Mouse (Mus musculus): ENCODE measurements around the gene Prkaca.
A peak's percentile ranks its signal among the peaks of the same experiment; 100 is the strongest.
"Not testable (repeated sequence)": the region's sequence is repeated elsewhere in the genome, so short reads cannot be mapped to it uniquely, and the experiment has no call there.

Prkaca gene

DNA sequence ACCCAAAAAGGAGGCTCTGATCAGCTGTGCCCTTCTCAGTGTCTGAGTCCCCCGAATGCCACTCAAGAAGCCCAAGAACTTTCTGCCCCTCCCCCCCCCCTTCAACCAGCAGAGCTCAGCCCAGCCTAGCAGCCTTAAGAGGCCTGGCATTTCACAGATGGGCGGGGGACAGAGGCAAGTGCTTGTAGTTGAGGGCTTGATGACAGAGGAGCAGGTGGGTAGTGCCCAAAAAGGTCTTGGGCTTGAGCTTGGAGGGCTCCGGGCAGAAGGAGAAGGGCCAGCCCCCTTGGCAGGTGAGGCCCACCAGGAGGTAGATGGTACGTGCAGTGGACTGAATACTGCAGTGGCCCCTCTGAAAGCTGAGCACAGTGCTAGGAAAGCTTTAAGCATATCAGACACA is 1.7 kb downstream of the Prkaca start:
- no peak for DNase-seq (ENCODE audit: low read depth, low spot score)

DNA sequence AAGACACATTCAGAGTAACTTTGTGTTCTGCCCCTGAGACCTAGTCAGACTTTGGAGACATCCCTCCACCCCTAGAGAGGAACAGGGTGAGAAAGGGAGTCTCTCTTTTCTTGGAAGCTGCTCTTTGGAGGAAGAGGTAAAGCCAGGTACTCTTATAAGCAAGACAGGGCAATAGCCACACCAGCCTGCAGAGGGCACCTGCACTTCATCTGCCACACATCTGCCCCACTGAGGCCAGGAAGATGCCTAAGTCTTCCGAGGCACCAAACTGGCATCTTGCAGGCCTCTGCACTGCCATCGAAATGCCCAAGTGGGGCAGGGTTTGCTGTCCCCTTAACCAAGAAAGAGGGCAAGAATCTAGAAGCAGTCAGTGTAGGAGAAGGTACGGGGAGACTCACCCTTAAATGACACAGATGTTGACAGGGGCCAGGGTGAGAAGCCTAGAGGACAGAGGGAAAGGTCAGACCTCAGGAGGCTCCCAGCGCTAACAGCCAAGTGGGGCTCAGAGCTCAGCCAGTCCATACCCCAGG is 3.4 kb downstream of the Prkaca start:
- DNase-seq (ENCODE audit: low read depth, low spot score), result no peak

DNA sequence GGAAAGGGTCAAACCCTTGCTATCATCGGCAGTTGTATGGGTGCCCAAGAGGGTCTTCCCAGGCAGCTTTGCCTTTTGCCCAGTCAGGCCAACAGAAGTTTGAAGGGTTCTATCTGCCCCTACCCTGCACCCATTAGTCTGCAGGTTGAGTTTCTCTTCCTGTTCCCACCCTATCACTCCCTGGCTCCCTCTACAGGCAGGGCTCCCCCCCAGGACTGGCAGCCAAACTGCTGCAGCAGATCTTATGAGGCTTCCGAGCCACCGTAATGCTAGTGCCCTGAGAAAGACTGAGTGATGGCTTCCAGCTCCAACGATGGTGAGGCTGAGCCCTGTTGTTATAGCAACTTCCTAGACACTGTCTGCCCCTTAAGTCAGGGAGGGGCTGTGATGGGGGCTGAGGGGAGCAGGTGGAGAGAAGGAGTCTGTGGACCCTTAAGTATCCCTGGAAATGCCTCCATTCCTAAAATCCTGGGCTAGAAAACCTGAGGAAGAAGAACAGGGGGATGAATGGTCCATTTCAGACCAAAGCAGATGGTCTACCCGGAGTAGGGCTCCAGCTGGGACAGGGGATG is 4.1 kb downstream of the Prkaca start:
- no peak for DNase-seq (ENCODE audit: low read depth, low spot score)

DNA sequence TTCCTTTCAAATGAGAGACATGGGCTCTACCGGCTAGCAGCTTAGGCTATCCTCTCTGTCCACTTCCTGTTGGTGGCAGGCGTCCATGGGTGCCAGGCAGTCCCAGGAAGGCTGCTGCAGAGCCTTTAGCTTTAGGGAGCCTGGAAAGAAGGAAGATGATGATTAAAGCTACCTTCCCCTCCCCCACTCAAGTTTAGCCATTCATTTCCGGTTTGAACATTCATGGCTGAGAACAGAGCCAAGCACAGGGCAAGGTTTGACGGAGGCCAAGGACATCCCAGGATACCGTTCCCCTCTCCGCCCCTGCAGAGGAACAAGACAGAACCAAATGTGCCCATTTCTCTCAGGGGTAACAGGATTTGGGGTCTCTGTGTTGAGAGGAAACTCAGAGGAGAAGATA is 4.9 kb downstream of the Prkaca start:
- DNase-seq (ENCODE audit: low read depth, low spot score), result no peak

DNA sequence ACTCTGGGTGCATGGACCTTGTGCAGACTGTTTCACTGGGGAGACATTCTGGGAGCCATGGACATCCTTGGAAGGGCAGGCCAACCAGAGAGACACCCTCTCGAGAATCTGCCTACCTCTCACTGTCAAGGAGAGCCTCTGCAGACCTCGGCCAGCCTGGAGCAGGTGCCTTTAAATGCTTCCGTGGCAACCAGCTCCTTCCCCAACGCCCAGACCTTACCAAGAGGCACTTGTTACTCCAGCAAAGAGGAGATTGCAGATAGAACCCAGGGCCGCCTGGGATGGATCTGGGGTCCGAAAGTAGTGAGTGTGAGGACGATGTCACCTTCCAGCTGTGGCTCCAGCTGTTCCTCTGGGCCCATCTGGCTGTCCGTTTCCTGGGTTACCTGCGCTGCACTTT is 5.4 kb downstream of the Prkaca start:
- DNase-seq (ENCODE audit: low read depth, low spot score), result no peak

DNA sequence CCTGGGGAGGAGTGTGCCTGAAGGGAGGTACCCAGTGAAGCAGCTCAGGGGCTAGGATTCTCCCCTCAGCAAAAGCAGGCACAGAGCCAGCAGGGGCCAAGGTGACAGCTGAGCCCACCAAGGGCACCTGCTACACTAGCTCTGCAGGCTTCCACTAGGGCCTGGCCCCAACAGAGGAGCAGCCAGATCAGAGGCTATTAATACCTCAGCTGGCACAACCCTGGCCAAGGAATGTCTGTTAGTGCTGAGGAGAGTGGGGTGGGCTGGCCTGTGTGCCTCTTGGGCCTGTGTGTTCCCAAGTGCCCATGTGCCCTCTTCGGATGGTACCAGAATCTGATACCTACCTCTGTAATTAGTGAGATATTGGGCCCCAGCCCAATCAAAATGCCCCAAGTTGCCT is 7.5 kb downstream of the Prkaca start:
- no peak for DNase-seq (ENCODE audit: low read depth, low spot score)

DNA sequence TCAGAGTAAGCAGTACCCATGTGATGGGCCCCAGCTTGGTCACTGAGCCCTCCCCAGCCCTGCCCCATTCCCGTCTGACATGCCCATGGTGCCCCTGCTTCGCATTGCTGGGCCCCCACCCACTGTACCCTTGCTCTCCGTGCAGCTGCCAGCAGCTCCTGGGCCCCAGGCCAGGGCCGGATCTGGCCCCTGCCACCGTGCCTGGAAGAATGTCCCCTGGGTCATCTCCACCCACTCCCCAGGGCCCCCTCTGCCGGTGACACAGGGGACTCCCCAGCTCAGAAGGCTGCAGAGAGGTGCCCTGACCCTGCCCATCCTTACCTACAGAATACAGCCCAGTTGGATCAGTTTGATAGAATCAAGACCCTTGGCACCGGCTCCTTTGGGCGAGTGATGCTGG is 8.1 kb downstream of the Prkaca start:
- no peak for DNase-seq (ENCODE audit: low read depth, low spot score)

DNA sequence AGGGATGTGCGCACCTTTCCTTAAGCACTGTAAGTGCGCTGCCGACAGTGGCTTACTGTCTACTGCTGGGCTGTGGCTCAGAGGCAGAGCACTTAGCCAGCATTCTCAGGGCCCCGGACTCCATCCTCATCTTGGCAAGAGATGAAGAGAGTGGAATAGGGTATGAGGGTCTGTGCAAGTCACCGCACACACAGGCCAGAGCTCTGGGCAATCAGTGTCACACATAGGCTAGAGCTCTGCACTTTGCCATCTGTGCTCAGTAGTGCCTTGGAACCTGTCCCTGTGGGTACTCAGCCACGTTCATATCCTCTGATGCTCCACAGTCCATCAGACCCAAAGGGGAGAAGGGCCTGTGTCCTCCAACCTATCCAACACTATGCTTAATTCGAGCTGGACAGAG is 8.7 kb downstream of the Prkaca start:
- DNase-seq (ENCODE audit: low read depth, low spot score), result no peak

DNA sequence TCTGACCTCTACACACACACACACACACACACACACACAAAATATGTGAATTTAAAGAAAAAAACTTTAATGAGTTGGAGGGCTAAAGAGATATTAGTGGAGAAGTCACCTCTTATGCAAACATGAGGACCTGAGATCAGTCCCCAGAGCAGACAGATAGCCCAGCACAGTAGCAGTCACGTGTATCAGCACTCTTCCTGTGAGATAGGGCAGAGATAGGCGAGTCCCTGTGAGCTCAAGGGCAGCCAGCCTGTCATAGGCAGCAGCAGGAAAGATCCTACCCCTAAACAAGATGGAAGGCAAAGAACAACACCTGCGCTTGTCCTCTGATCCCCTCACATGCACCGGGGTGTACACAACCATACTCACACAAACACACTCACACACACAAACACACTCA is 9.7 kb downstream of the Prkaca start:
- no peak for DNase-seq (ENCODE audit: low read depth, low spot score)

DNA sequence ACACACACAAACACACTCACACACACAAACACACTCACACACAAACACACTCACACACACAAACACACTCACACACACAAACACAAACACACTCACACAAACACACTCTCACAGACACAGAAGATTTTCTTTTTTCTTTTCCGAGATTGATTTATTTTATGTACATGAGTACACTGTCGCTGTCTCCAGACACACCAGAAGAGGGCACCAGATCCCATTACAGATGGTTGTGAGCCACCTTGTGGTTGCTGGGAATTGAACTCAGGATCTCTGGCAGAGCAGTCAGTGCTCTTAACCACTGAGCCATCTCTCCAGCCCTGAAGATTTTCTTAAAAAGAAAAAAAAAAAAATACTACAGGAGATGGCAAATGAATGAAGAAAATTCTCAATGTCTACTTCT is 10.4 kb downstream of the Prkaca start:
- DNase-seq (ENCODE audit: low read depth, low spot score), result not testable (repeated sequence)

DNA sequence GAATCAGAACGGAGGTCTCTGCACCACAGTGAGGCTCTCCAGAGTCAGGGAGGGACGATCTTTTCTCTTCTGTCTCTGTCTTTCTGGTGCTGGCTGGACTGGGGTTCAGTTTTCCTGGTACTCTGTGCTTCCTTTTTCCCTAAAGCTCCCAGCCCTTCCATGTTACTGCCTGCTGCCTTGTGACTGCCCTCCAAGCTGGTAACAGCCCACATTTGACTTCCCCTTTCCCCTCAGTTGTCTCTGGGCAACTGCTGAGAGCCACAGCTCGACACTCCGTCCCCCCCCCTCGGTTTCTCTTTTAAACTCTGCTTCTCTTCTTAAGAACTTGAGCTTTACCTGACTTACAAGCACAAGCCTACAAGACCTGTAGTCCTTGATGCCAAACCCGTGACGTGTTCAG is 16.4 kb downstream of the Prkaca start:
- no peak for DNase-seq (ENCODE audit: low read depth, low spot score)

DNA sequence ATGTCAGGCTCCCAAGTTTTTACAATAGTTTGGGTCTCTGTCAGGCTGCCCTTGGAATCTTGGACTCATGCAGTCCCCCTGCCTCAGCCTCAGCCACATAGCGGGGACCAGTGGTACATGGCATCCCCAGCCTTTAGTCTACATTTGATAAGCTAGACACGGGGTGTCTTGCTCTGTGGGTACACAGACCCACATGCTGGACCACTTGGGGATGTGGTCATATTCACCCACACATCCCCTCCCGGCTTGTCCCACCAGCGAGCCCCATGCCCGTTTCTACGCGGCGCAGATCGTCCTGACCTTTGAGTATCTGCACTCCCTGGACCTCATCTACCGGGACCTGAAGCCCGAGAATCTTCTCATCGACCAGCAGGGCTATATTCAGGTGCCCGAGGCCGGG is 17.4 kb downstream of the Prkaca start:
- DNase-seq (ENCODE audit: low read depth, low spot score), result no peak

DNA sequence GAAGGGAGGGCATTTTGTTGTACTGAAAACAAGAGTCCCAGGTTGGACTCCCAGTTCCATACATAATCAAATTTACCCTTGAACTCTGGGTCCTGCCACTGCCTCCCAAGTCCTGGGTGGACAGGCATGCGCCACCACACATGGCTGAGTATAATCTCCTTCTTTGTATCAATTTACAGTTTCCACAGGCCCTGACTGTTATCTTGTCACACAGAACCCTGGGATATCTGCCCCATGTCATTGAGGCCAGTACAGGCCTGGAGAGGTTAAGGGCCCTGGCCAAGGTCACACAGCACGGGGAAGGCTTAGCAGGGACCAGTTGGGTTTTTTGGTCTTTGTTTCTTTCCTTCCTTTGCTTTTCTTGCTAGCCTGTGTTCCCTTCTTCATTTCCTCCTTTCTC is 19.7 kb downstream of the Prkaca start:
- DNase-seq (ENCODE audit: low read depth, low spot score), result no peak

DNA sequence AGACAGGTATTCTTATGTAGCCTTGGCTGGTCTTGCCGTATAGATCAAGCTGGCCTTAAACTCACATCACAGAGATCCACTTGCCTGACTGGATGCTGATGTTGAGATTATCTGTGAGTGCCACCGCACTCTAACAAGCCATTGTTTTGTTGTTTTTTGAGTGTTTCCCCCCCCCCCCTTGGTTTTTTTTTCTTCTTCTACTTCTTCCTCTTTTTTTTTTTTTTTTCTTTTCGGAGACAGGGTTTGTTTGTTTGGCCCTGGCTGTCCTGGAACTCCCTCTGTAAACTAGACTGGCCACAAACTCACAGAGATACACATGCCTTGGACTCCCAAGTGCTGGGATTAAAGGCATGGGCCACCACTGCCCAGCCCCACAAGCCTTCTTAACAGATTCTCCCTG is 21.2 kb downstream of the Prkaca start:
- no peak for DNase-seq (ENCODE audit: low read depth, low spot score)

DNA sequence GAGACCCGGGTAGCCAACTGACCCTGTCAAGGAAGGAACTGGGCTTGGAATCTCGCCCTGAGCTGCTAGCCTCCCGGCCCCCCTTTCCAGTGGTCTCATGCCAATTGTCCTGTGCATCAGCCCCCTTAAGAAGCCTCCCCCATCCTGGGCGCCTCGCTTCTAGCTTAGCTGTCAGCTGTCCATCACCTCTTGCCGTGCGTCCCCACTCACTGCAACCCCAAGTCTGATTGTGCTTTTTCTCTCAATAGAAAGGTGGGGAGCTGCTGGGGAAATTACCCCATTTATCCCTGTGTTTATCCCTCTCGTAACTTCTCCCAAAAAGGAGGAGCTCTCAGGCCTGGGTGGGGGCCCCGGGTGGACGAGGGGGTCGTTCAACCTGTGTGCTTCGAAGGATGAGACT is 23.2 kb downstream of the Prkaca start:
- DNase-seq (ENCODE audit: low read depth, low spot score), result no peak

DNA sequence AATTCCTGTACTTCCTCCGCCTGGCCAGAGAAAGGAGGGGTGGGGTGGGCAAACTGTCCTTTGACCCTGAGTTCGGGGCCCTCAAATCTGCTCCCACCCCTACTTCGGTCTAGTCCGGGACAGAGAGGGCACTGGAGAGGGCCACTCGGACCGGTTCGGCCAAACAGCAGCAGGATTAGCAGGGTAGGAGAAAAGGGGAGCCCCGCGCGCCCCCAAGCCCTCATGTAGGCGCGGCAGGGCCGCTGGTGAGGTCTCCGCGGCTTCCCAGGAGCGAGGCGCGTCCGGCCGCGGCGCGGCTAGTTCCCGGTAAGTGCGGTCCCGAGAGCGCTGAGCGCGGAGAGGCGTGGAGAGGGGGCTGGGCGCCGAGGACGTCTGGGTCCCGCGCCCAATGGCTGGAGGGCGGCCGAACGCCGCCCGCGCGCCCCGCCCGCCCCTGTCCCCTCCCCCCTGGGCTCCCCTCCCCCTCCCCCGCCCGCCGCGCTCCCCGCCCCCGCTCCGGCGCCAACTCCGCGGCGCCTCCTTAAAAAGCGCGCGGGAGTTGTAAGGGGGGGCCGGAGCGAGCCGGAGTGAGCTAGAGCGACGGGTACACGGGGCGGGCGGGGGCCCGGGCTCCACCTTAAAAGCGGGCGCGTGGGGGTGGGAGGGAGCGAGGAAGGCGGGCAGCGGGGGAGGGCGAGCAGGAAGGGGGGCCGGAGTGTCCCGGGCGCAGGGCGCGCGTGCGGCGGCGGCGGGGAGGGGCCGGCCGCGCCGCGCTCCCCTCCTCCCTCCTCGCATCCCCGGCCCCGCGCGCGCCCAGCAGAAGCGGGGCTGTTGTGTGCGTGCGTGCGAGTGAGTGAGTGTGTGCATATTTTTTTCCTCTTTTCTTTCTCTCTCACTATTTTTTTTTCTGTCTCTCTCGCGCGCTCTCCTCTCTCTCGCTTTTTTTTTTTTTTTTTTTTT is 24.0 kb downstream of the Prkaca start:
- peak; percentile 89 for DNase-seq (ENCODE audit: low read depth, low spot score)

DNA sequence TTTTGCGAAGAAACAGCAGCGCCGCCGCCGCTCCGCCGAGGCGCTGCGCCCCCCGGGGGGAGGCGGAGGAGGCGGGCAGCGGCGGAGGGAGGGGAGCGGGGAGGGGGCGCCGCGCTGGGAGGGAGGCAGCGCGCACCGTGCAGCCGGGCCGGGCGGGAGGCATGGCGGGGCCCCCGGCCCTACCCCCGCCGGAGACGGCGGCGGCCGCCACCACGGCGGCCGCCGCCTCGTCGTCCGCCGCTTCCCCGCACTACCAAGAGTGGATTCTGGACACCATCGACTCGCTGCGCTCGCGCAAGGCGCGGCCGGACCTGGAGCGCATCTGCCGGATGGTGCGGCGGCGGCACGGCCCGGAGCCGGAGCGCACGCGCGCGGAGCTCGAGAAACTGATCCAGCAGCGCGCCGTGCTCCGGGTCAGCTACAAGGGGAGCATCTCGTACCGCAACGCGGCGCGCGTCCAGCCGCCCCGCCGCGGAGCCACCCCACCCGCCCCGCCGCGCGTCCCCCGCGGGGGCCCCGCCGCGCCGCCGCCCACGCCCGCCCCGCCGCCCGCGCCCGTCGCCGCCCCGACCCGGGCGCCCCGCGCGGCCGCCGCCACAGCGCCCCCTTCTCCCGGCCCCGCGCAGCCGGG is 24.8 kb downstream of the Prkaca start, which contains the start of gene Samd1:
TSS of gene Samd1 (plus strand) at position 162 of the 631 bp plus-strand sequence.
- peak; percentile 79 for DNase-seq (ENCODE audit: low read depth, low spot score)

DNA sequence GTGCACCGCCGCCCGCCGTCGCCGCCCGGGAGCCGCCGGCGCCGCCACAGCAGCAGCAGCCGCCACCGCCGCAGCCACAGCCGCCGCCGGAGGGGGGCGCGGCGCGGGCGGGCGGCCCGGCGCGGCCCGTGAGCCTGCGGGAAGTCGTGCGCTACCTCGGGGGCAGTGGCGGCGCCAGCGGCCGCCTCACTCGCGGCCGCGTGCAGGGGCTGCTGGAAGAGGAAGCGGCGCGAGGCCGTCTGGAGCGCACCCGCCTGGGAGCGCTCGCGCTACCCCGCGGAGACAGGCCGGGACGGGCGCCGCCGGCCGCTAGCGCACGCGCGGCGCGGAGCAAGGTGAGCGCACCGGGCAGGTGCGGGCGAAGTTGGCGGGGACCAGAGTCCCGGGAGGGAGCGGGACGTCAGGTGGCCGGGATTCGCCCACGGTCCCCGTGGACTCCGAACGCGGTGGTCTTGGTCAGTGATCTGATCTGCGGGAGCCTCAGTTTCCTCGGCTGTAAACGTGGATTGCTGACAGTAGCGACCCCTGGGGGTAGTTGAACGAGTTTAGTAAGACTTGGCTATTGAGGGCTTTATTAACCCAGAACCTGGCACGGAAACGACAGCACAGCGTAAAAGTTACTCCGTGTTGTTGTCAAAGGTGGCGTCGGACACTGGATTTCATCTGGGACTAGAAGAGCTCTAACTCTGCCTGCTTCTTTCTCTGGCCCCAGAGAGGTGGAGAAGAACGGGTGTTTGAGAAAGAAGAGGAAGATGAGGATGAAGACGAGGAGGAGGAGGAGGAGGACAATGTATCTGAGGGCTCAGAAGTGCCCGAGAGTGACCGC is 25.7 kb downstream of the Prkaca start:
- peak; percentile 87 for DNase-seq (ENCODE audit: low read depth, low spot score)

DNA sequence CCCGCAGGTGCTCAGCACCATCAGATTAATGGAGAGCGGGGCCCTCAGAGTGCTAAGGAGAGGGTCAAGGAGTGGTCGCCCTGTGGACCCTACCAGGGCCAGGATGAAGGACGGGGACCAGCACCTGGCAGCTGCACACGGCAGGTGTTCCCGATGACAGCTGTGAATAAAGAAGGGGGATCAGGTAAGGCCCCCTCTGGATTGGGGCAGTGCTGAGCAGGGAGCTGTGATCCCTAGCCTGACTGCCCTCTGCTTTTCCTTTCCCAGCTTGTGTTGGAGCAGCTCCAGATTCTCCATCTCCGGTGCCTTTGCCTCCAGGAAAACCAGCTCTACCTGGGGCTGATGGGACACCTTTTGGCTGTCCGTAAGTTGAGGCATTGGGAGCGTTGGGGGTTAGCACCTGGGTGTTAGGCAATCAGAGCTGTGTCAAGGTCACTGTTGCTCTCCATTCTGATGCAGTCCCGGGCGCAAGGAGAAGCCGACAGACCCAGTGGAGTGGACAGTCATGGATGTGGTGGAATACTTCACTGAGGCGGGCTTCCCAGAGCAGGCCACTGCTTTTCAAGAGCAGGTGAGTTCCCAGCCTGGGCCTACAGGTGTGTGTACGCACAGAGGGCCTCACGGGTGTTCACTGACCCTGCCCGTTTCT is 26.4 kb downstream of the Prkaca start:
- DNase-seq (ENCODE audit: low read depth, low spot score), result no peak

DNA sequence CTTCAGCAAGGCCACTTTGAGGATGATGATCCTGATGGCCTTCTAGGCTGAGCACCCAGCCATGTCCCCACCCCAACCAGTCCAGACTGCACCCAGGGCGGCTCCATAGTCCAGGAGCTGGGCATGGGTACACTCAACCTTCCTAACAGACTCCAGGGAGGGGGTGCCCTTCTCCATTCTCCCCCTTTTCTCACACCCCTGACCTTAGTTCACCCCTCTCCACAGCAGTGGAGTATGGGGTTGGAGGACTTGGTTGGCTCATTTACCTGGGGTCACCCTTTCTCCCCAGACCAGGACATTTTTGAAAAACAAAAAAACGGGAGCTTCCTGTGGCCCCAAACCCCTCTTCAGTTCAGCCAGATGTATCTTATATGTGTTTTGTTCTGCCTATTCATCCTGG is 27.0 kb downstream of the Prkaca start:
- DNase-seq (ENCODE audit: low read depth, low spot score), result no peak

Measured in ZHBTc4 (cell line).